Mouse (Mus musculus): ENCODE data around the gene Adarb1.

GRCm38 (mm10) chr10:77434457-77435151 lies 16.5 kb upstream of the Adarb1 start:
- TF ChIP-seq CTCF (IDR thresholded peaks at IDR 0.05; ENCODE audit: control insufficient read depth, insufficient read depth, insufficient replicate concordance, low read depth, low read length) (no peak), POLR2A (IDR thresholded peaks at IDR 0.05; ENCODE audit: control insufficient read depth, low read depth, low read length) (no peak)

All from testis, adult 2 months (tissue).